Mouse (Mus musculus): ENCODE data around the gene Ophn1.

Ophn1 gene

DNA sequence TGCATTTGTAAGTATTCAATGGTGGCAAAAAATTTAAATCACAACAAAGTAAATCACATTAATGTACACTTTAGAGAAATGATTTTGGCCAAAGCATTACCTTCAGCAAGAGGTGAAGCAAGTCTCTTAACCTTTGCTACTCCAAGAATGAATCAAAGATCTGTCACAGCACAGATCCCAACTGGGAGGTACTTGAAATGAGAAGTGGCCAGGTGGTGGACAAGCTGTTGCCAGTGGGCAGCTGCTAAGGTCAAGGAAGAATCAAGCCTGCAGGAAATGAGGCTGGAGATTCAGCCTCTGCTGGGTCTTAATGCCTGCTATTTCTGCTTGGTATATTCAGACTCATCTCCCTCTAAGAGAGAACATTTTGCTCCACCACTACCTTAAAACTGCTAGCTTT lies 87.0 kb downstream of the Ophn1 start:
- DNase-seq (ENCODE audit: low read depth): no peak

DNA sequence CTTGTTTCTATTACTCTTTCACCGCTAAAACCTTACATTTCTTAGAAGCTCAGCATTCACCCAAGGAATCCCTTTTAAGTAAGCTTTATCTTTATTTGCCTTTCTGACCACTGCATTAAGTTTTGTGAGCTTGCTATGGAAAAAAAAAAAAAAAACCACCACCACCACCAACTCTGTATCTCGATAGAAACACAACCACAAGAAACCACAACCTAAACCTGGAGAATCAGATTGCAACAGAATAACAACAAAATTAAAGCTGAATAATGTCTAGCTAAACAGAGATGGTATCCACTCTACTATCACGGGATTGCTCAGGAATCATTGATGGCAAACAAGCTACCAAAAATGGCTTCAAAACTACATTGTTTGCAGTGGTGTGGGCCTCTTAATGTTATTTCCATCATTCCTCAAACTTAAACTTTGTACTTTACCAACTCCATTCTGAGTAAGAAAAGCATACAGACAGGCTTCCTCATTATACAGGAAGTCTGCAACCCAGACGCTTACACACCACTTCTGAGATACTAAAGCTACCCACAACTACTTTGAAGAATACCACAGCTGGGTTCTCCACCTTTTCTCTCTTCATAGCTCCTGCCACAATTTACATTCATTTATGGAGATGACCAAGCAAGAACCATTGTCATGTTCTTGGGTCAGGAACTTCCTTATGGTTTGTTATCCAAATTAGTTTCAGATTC lies 116.4 kb downstream of the Ophn1 start:
- no peak for DNase-seq (ENCODE audit: low read depth)

DNA sequence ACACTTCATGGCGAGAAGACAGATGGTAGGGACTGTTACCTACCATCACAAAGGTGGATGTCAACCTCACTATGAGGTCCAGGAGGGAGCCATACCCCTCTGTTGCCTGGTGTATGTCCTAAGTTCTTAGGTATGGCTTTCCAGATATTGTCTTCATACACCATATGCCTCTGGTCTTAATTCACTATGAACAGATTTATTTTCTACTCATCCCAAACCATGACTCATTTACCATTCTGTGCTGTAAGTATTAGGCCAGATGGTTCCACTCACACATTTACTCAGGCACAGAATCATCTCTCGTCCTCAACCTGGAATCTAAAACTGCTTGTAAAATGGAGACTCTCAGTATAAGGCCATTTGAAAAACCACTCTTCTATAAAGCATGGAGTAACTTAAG lies 135.7 kb downstream of the Ophn1 start:
- no peak for DNase-seq (ENCODE audit: low read depth)

DNA sequence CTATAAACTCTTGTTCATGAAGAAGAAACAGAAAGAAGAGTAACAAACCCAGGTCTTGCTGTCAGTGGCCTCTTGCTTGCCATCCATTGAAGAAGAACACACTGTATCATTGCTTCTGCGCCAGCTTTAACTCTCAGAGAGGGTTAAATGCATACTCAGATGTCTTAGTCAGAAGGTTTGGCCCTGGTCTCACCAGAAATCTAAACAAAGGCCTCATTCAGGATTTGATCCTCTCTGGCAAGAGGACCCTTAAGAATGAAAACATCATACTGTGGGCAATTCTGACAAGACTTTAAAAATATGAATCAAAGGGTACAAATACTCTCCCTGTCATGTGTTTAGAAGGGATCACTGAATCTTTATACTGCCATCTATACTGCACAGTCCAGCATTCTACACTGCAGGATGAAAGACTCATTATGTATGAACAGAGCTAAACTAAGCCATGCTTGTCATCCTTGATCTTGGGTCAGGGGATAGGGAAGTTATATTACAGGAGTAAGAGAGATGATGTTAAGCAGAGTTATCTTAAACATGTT lies 139.5 kb downstream of the Ophn1 start:
- DNase-seq (ENCODE audit: low read depth): no peak

DNA sequence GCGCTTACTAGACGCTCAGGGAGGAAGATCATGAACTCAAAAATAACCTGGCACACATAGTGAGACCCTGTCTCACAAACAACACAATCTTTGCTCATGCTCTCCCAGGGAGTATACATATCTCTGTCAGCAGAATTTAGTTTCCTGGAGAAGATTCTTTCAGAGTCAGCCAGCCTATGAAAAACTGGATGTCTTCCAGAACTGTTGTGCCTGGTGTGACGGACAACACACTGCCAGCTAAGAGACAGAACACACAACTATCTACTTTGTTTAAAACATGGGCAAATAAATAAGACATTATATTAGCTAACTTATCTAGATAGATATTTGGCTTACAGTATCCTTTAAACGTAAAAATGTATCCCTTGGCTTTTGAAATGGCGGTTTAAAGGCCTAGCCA lies 154.1 kb downstream of the Ophn1 start:
- DNase-seq (ENCODE audit: low read depth): no peak

DNA sequence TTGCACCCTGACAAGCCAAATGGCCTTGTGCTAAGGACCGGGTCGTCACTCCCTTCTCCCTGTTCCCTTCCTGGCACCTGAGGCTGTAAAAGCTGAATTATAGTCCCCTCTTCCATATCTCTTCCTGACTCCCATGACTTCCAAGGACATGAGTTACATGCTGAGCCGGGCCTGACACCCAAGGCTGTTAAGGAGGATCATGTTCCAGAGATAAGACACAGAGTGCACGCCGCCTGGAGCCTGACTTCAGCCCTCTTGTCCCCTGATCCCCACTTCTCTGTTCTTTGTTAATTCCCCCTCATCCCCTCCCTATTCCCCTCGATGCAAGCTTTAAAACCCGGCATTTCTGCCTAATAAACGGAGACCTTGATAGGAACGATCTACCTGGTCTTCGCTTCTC lies 167.8 kb downstream of the Ophn1 start:
- DNase-seq (ENCODE audit: low read depth): no peak

DNA sequence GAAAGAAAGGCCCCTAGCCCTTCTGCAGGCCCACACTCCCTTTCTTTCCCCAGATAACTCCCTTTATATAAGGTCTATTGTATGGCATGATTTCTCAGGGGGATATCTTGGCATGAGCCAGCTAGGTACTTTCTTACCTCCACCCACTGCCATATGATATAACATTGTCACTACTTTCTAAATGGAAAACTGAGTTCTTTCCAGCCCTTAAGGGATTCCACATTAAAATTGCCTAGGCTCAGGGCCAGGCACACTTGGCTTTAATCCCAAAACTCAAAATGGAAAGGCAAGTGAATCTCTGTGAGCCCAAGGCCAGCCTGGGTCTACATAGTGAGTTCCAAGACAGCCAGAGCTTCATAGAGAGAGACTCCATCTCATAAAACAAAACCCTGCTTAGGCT lies 183.1 kb downstream of the Ophn1 start:
- no peak for DNase-seq (ENCODE audit: low read depth)

DNA sequence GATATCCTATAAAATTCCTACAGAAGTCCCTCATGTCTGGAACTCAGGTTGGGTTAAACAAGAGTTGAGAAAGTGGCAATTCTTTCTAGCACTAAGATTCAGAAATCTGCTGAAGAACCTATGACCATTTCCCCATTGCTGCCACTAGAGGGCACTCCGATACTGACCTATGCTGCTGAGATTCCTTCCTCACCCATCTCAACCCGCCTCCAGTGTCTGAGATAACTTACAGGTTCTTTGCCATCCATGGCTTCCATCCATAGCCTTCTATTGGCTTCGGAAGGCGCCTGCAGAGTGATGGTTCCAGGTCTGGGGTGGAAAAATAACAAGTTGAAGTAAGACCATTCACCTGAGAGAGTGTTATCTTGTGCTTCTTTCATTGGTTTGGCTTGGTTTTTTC lies 189.2 kb downstream of the Ophn1 start:
- DNase-seq (ENCODE audit: low read depth): peak; percentile 9

DNA sequence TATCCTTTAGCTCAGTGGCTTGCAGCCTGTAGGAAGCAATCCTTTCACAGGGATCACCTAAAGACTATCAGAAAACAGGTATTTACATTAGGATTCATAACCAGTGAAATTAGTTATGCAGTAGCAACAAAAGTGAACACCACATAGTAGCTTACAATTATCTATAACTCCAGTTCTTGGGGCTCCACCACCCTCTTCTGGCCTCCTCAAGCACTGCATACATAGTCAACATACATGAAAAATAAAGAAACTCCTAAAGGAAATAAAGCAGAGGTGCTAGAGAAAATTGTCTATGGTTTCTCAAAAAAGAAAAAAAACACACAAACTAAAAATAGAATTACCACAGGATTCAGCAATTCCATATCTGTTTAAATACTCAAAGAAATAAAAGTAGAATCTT lies 208.2 kb downstream of the Ophn1 start:
- DNase-seq (ENCODE audit: low read depth): no peak

DNA sequence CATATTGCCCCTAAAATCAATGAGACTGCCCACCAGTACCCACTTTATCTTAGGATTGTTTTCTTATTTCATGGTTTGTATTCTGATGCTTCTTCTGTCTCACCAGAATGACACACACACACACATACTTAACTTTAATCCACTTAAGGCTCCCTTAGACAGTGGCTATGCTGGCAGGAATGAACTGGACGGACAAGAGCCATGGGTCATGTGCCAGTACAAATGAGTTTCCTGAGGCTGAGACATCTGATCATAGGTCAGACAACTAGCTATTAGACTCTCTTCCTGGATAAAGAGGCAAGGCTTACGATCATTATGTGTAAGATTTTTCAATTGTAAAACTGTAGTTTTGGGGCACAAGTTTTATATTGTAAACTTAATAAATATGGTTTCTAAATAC lies 209.5 kb downstream of the Ophn1 start:
- no peak for DNase-seq (ENCODE audit: low read depth)

DNA sequence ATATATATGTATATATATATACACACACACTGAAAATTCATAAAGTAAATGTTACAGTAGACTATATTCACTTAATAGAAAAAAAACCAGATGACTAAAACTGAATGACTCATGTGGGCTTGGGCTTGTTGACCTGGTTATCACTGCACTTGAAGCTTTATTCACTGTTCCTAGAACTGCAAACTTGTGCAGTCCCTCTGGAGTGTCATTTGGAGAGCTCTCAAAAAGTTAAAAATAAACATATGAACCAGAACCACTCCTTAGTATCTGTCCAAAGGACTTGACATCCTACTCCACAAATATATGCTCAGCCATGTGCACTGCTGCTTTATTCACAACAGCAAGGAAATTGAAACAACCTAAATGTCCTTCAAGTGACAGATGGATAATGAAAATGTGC lies 219.8 kb downstream of the Ophn1 start:
- DNase-seq (ENCODE audit: low read depth): no peak

DNA sequence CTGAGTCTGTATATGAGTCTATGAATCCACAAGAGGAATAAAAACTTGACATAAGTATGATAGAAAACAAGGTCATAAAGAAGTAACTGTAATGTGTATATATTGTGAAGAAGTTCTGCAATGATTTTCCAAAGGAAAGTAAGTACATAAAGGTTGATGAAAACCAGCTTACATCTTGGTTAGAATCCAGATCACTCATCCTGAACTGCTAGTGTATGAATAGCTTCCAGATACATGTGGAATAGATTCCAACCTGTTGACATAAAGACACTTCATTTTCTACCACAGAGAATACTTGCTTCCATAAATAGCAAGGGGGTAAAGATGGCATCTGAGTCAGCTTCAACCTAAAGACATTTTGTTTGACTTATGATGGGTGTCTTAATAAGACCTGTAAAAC lies 239.4 kb downstream of the Ophn1 start:
- no peak for DNase-seq (ENCODE audit: low read depth)

DNA sequence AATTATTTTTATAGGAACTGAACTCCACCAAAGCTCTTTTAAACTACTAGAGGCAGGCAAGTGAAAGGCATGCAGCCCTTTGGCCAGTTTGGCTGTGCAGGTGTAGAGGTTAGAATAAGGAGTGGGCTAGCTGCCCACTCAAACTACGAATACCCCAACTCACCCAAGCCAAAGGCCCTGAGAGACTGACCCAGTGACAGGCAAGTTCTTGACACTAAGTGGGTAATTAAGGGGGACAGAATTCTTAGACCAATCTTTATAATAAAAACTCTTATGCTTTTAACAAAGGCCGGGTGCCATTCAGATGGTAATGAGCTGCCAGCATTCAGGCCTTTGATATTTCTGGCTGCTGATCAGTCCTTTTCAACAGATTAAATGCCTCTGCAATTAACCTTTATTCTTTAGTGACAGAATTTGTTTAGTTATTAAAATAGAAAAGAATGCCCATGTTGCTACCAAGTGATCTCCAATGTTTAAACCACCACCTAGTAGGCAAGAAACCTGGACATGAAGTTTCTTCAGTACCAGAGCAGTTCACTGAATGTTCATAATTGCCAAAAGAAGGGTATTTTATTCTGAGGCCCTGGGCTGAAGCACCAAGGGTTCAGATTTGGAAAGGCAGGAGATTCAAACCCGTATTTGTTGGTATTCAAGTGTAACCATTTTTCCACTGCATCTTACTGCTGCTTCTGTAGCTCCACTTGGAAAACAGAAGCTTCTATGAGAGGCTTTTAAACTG lies 262.0 kb downstream of the Ophn1 start:
- DNase-seq (ENCODE audit: low read depth): no peak

DNA sequence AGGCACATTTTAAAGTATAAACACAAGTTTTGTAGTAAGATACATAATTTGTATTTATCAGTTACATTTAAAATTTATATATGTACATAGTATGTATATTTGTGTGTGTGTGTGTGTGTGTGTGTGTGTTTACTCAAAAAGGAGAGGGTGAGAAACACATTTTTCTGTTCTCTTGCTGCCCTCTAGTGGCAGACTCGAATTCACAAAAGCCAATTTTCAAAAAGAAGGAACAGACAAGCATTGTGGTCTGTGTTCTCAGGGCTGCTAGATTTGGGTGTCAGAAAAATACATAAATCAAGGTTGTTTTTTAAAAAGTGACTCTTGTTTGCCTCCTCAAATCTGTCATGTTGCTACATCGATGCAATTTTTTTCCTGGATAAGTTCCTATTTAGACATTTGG lies 272.0 kb downstream of the Ophn1 start:
- DNase-seq (ENCODE audit: low read depth): peak; percentile 9

DNA sequence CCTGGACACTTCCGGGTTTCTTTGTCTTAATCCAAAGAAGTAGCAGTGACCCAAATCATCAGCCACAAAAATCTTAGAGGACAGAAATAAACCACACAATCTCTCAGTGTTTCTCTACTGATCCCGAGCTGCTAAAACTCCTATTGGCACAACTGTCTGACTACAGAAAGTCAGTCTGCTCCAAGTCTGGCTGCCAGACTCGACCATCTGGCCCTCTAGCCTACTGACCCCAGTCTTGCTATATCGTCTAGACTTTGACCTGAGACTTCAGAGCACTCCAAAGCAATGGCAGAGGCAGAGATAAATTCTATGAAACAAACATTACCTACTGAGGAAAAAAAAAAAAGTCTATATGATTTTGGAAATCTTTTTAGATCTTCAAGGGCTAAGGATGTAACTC lies 273.4 kb downstream of the Ophn1 start:
- no peak for DNase-seq (ENCODE audit: low read depth)

DNA sequence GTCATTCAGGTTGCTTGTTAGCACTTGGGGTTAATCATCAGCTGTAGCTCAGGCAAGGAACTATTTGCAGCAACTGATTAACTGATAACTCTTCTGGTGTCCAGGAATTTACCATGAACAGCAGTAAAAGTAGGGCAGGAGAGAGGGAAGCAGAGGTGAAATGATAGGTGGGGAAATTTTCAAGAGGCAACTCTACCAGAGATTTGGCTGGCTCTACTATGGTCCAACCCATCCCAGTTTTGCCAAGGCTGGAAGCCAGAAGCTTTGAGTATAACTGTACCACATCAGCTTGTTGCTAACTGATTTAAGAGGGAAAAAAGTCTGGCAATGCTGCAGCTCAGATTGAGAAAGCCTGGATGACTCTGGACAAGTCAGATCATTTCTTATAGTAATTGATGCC lies 316.6 kb downstream of the Ophn1 start:
- DNase-seq (ENCODE audit: low read depth): no peak

DNA sequence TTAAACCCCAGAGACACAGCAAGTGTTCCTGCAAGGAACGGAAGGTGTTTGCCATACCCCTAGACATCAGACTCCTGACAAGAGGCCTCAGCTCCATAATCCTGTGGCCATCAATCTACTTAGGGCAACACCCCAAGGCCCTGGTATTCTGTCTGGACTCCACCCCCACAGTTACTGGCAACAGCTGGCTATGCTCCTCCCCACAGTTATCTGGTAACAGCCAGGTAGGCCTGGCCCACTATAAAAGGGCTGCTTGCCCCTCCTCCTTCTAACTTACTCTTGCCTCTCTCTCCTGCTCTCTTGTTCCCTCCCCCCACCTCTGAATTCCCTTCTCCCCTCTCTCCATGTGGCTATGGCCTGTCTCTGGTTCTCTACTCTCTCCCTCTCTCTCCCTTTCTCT lies 344.4 kb downstream of the Ophn1 start:
- DNase-seq (ENCODE audit: low read depth): no peak

DNA sequence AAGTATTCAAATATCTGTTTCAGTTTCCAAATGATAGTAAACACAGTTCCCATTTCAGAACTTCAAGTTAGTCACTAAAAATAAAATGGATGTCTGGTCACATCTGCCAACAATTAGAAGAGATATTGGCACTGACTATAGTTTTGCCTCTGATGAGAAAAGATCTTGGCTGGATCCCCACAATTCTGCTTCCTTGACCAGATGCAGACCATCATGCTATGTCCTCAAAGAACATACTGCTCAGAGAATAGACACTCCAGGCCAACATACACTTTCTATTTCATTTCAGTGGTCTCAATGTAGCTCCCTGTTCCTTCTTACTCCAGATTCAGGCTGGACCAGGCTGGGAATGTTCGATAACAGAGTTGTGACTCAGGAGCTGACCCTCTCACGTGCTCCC lies 375.5 kb downstream of the Ophn1 start:
- DNase-seq (ENCODE audit: low read depth): no peak

DNA sequence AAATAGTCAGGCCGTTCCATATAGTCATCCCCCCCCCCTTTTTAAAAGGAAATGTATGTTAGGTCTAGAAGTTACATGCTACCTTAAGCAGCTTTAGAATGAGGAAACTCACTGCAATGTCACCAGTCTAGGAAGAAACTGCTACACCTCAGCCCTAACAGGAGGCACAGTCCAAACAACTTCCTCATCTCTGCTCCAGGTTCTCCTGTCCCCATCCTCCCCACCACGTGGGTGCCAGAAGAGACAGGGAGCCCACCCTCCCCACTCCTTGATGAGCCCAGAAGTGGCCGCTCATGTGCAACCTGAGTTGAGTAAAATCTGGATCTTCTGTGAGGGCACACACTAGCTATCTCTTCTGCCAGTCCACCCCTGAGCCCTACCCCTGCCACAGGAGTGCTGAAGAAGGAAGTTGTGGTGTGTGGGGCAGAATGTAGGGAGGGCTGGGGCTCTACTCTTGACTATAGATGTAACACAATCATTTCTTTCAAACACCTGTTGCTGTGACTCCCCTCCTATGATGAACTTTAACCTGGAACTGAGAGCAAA lies 376.4 kb downstream of the Ophn1 start:
- no peak for DNase-seq (ENCODE audit: low read depth)

All from c-Kit-positive CD71-negative TER-119-negative erythroid progenitor cells, embryonic 14.5 days (primary cell).